Mouse (Mus musculus) liver, embryonic 16.5 days (tissue): Measurements from ENCODE around the gene Tmem131. TPM values are rescaled to one million over a fixed set of nuclear protein-coding genes. Genes with fewer than 3 reads are reported as not detected.

Source experiments
- ATAC-seq: fragments of 200-750 bp; cut with Nextera tagmentation; 2 replicates; pipeline ENCODE4 v1.8.0; 2017; ENCODE audit warnings: low read depth, mild to moderate bottlenecking, moderate number of reproducible peaks, moderate library complexity
- H3K27ac ChIP-seq: fragments of 300-500 bp; sonication (generic); 2 replicates; pipeline ENCODE4 v1.5.1; 2014; ENCODE audit warnings: mild to moderate bottlenecking, low read length
- H3K27me3 ChIP-seq: fragments of 300-500 bp; sonication (generic); 2 replicates; pipeline ENCODE4 v1.6.1; 2014; ENCODE audit warnings: low read depth, low read length, mixed read lengths; ENCODE audit not compliant: control insufficient read depth, insufficient read depth
- H3K36me3 ChIP-seq: fragments of 300-500 bp; sonication (generic); 2 replicates; pipeline ENCODE4 v1.6.1; 2014; ENCODE audit warnings: mild to moderate bottlenecking; ENCODE audit not compliant: control insufficient read depth, insufficient read depth
- H3K4me1 ChIP-seq: fragments of 300-500 bp; sonication (generic); 2 replicates; pipeline ENCODE4 v1.6.1; 2014; ENCODE audit warnings: low read depth, low read length, mixed read lengths; ENCODE audit not compliant: control insufficient read depth
- H3K4me2 ChIP-seq: fragments of 300-500 bp; sonication (generic); 2 replicates; pipeline ENCODE4 v1.6.1; 2014; ENCODE audit warnings: low read depth, low read length, mixed read lengths
- H3K4me3 ChIP-seq: fragments of 300-500 bp; sonication (generic); 2 replicates; pipeline ENCODE4 v1.5.1; 2014; ENCODE audit warnings: low read depth, mild to moderate bottlenecking, low read length
- H3K9ac ChIP-seq: fragments of 300-500 bp; sonication (generic); 2 replicates; pipeline ENCODE4 v1.6.1; 2014; ENCODE audit warnings: low read depth, low read length
- H3K9me3 ChIP-seq: fragments of 300-500 bp; sonication (generic); replicated peaks from 2 replicates; pipeline ENCODE4 v1.6.1; 2016; ENCODE audit warnings: low read length; ENCODE audit not compliant: control insufficient read depth
- WGBS: fragments of 180-500 bp; shearing (Covaris S2); extraction: QIAGEN DNeasy Blood & Tissue Kit; methylation state at CpG from one replicate; pipeline ENCODE4 v1.1.7; 2014; ENCODE audit not compliant: insufficient replicate concordance; 5-methylcytosine and 5-hydroxymethylcytosine counted together
- polyA plus RNA-seq: library from polyadenylated mRNA; unstranded; fragments of >200 nt; fragmentation: Nextera tagmentation; extraction: Ambion mirVana; gene quantifications from 2 replicates; pipeline ENCODE4 v1.2.1, GENCODE M21; 2015

Gene Tmem131
- polyA plus RNA-seq, 1 experiment from 2014 or later, result 8.8 TPM

- no peaks in the 10 kb centered on the region for H3K27me3 ChIP-seq
- H3K9ac ChIP-seq, result no peak overlapping the region
- no peak overlapping the region for H3K27ac ChIP-seq
- no peak overlapping the region for H3K4me2 ChIP-seq
- no peak overlapping the region for H3K4me3 ChIP-seq
- peaks cover 6% of the 10 kb centered on the region for H3K4me1 ChIP-seq
- peaks cover 6% of the 10 kb centered on the region for H3K36me3 ChIP-seq
- WGBS, result 52% methylated on average over 8 of the region's 8 CpGs
- ATAC-seq, result peak; percentile 67
- H3K9me3 ChIP-seq, result no peaks in the 10 kb centered on the region
Measured at GRCm38 (mm10) chr1:36874874-36875561, 68.4 kb downstream of the Tmem131 start.

- 56% methylated on average over 4 of the region's 4 CpGs for WGBS
- Histone ChIP-seq H3K4me2 (no peak overlapping the region), H3K9ac (no peak overlapping the region), H3K27me3 (no peaks in the 10 kb centered on the region), H3K9me3 (no peaks in the 10 kb centered on the region), H3K27ac (no peak overlapping the region), H3K4me1 (peaks cover 4% of the 10 kb centered on the region), H3K4me3 (no peak overlapping the region), H3K36me3 (peaks cover 7% of the 10 kb centered on the region)
- no peak for ATAC-seq
Measured at GRCm38 (mm10) chr1:36871238-36871637, 72.2 kb downstream of the Tmem131 start.

GRCm38 (mm10) chr1:36870518-36870917 lies 72.9 kb downstream of the Tmem131 start:
- 65% methylated on average over 1 of the region's 1 CpGs for WGBS
- Histone ChIP-seq H3K4me3 (no peak overlapping the region), H3K4me2 (no peak overlapping the region), H3K36me3 (peaks cover 7% of the 10 kb centered on the region), H3K9me3 (no peaks in the 10 kb centered on the region), H3K27me3 (no peaks in the 10 kb centered on the region), H3K9ac (no peak overlapping the region), H3K4me1 (peaks cover 4% of the 10 kb centered on the region), H3K27ac (no peak overlapping the region)
- no peak for ATAC-seq

- no peak overlapping the region for H3K9ac ChIP-seq
- H3K36me3 ChIP-seq, result peaks cover 3% of the 10 kb centered on the region
- no peaks in the 10 kb centered on the region for H3K27me3 ChIP-seq
- H3K27ac ChIP-seq, result no peak overlapping the region
- H3K9me3 ChIP-seq, result no peaks in the 10 kb centered on the region
- ATAC-seq, result no peak
- 84% methylated on average over 3 of the region's 3 CpGs for WGBS
- no peak overlapping the region for H3K4me3 ChIP-seq
- no peak overlapping the region for H3K4me2 ChIP-seq
- H3K4me1 ChIP-seq, result peaks cover 8% of the 10 kb centered on the region
Measured at GRCm38 (mm10) chr1:36864757-36865156, 78.7 kb downstream of the Tmem131 start.

- H3K36me3 ChIP-seq, result no peaks in the 10 kb centered on the region
- H3K9ac ChIP-seq, result no peak overlapping the region
- peaks cover 9% of the 10 kb centered on the region for H3K4me1 ChIP-seq
- 70% methylated on average over 2 of the region's 2 CpGs for WGBS
- no peak overlapping the region for H3K4me2 ChIP-seq
- no peaks in the 10 kb centered on the region for H3K9me3 ChIP-seq
- H3K27me3 ChIP-seq, result no peaks in the 10 kb centered on the region
- no peak overlapping the region for H3K27ac ChIP-seq
- peak; percentile 76 for ATAC-seq
- H3K4me3 ChIP-seq, result no peak overlapping the region
Measured at GRCm38 (mm10) chr1:36861775-36862174, 81.7 kb downstream of the Tmem131 start.

GRCm38 (mm10) chr1:36860876-36861275 lies 82.6 kb downstream of the Tmem131 start:
- WGBS, result 58% methylated on average over 1 of the region's 1 CpGs
- H3K36me3 ChIP-seq, result no peaks in the 10 kb centered on the region
- H3K9ac ChIP-seq, result no peak overlapping the region
- no peak overlapping the region for H3K27ac ChIP-seq
- H3K9me3 ChIP-seq, result no peaks in the 10 kb centered on the region
- H3K4me2 ChIP-seq, result no peak overlapping the region
- H3K4me1 ChIP-seq, result peaks cover 9% of the 10 kb centered on the region
- H3K4me3 ChIP-seq, result no peak overlapping the region
- ATAC-seq, result no peak
- H3K27me3 ChIP-seq, result no peaks in the 10 kb centered on the region

- Histone ChIP-seq H3K4me1 (peaks cover 9% of the 10 kb centered on the region), H3K27ac (0 out of 2 replicates have a peak overlapping the region, but pooled peaks have one; percentile 16), H3K27me3 (no peaks in the 10 kb centered on the region), H3K9ac (no peak overlapping the region), H3K36me3 (no peaks in the 10 kb centered on the region), H3K9me3 (no peaks in the 10 kb centered on the region), H3K4me2 (no peak overlapping the region), H3K4me3 (no peak overlapping the region)
- ATAC-seq, result 0 out of 2 replicates have a peak, but pooled peaks have one; percentile 21
- WGBS, result 52% methylated on average over 4 of the region's 4 CpGs
Measured at GRCm38 (mm10) chr1:36860431-36860849, 83.0 kb downstream of the Tmem131 start.

GRCm38 (mm10) chr1:36857081-36857480 lies 86.4 kb downstream of the Tmem131 start:
- H3K9ac ChIP-seq, result no peak overlapping the region
- ATAC-seq, result no peak
- no peak overlapping the region for H3K27ac ChIP-seq
- peaks cover 6% of the 10 kb centered on the region for H3K36me3 ChIP-seq
- H3K4me1 ChIP-seq, result peaks cover 9% of the 10 kb centered on the region
- no peaks in the 10 kb centered on the region for H3K27me3 ChIP-seq
- H3K4me3 ChIP-seq, result no peak overlapping the region
- H3K9me3 ChIP-seq, result no peaks in the 10 kb centered on the region
- no peak overlapping the region for H3K4me2 ChIP-seq
- 87% methylated on average over 6 of the region's 6 CpGs for WGBS

- no peaks in the 10 kb centered on the region for H3K9me3 ChIP-seq
- H3K9ac ChIP-seq, result no peak overlapping the region
- no peak overlapping the region for H3K4me2 ChIP-seq
- H3K27ac ChIP-seq, result no peak overlapping the region
- no peak overlapping the region for H3K4me3 ChIP-seq
- peaks cover 9% of the 10 kb centered on the region for H3K36me3 ChIP-seq
- H3K4me1 ChIP-seq, result no peaks in the 10 kb centered on the region
- 85% methylated on average over 10 of the region's 10 CpGs for WGBS
- no peak for ATAC-seq
- no peaks in the 10 kb centered on the region for H3K27me3 ChIP-seq
Measured at GRCm38 (mm10) chr1:36854198-36854765, 89.2 kb downstream of the Tmem131 start.
